Mouse (Mus musculus) limb, embryonic 12.5 days (tissue): ENCODE data around the gene Srbd1. TPM values are rescaled to one million over a fixed set of nuclear protein-coding genes. Genes with fewer than 3 reads are reported as not detected.
A peak's percentile ranks its signal among the peaks of the same experiment; 100 is the strongest.

Experiments
- ATAC-seq: fragments of 200-750 bp; cut with Nextera tagmentation; 2 replicates; pipeline ENCODE4 v1.8.0; 2017; ENCODE audit warnings: low read depth, moderate TSS enrichment; ENCODE audit not compliant: insufficient number of reproducible peaks, insufficient read depth, low FRiP score, low TSS enrichment
- H3K27ac ChIP-seq: fragments of 300-500 bp; sonication (generic); 2 replicates; pipeline ENCODE4 v1.5.1; 2016; ENCODE audit warnings: mild to moderate bottlenecking, moderate library complexity
- H3K27me3 ChIP-seq: fragments of 300-500 bp; sonication (generic); 2 replicates; pipeline ENCODE4 v1.6.1; 2016; ENCODE audit warnings: mild to moderate bottlenecking, moderate library complexity
- H3K36me3 ChIP-seq: fragments of 300-500 bp; sonication (generic); 2 replicates; pipeline ENCODE4 v1.6.1; 2016; ENCODE audit warnings: mild to moderate bottlenecking, moderate library complexity
- H3K4me1 ChIP-seq: fragments of 300-500 bp; sonication (generic); replicated peaks from 2 replicates; pipeline ENCODE4 v1.6.1; 2016
- H3K4me2 ChIP-seq: fragments of 300-500 bp; sonication (generic); 2 replicates; pipeline ENCODE4 v1.6.1; 2016; ENCODE audit warnings: mild to moderate bottlenecking, moderate library complexity
- H3K4me3 ChIP-seq: fragments of 300-500 bp; sonication (generic); replicated peaks from 2 replicates; pipeline ENCODE4 v1.5.1; 2016; ENCODE audit warnings: mild to moderate bottlenecking
- H3K9ac ChIP-seq: fragments of 300-500 bp; sonication (generic); replicated peaks from 2 replicates; pipeline ENCODE4 v1.6.1; 2016; ENCODE audit warnings: mild to moderate bottlenecking, moderate library complexity
- H3K9me3 ChIP-seq: fragments of 300-500 bp; sonication (generic); 2 replicates; pipeline ENCODE4 v1.6.1; 2016; ENCODE audit warnings: mild to moderate bottlenecking, moderate library complexity
- WGBS: fragments of 180-500 bp; shearing (Covaris S2); methylation state at CpG from one replicate; pipeline ENCODE4 v1.1.7; 2016; 5-methylcytosine and 5-hydroxymethylcytosine counted together
- polyA plus RNA-seq: library from polyadenylated mRNA; unstranded; fragments of >200 nt; fragmentation: Nextera tagmentation; extraction: Ambion mirVana; gene quantifications from 2 replicates; pipeline ENCODE4 v1.2.1, GENCODE M21; 2016

The Srbd1 gene
- polyA plus RNA-seq, result 23.8 and 26.5 TPM in 2 replicates

- H3K27ac ChIP-seq, result no peak within 1 kb of the TSS
These were observed at the start of gene Srbd1 for GRCm38 (mm10) chr17:86145079-86145951. Gene Srbd1 (minus strand): TSS chr17:86145175.

DNA sequence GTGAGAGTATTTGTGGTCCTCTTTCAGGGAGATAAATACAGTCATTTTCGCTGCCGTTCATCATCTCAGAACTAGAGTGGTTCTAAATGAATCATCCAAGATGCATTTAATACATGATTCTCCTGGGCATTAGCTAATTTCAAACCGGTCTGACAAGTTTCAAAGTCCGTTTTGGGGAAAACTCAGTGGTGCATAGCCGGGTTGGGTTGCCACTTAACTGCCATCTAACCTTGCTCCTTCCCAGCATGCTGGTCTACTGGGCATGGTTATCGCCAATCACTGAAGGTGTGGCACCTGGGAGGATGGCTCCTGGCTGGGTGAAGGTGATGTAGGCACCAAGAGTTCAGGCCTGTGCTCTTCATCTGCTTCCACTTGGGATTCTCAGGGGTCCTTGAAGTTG lies 49.0 kb upstream of the Srbd1 start:
- H3K9me3 ChIP-seq, result no peaks in the 10 kb centered on the region
- H3K27me3 ChIP-seq, result no peaks in the 10 kb centered on the region
- no peak overlapping the region for H3K4me3 ChIP-seq
- H3K4me1 ChIP-seq, result peaks cover 7% of the 10 kb centered on the region; the same call in 1 of the 2 replicates
- no peaks in the 10 kb centered on the region for H3K36me3 ChIP-seq
- H3K27ac ChIP-seq, result no peak overlapping the region
- no peak overlapping the region for H3K4me2 ChIP-seq
- no peak for ATAC-seq
- 92% methylated on average over 6 of the region's 6 CpGs for WGBS
- no peak overlapping the region for H3K9ac ChIP-seq

More at GRCm38 (mm10) chr17:86145079-86145951, at the start of gene Srbd1:
- Histone ChIP-seq H3K9ac (peak within 1 kb of the TSS; percentile 71), H3K4me3 (peak within 1 kb of the TSS; percentile 77), H3K27me3 (no peaks in the 10 kb centered on the region), H3K9me3 (no peaks in the 10 kb centered on the region), H3K4me2 (peak within 1 kb of the TSS; percentile 96), H3K36me3 (peaks cover 11% of the 10 kb centered on the region; the same call in 1 of the 2 replicates), H3K4me1 (peaks cover 11% of the 10 kb centered on the region)
- ATAC-seq, result peak; percentile 91
- 2% methylated on average over 38 of the region's 45 CpGs for WGBS

GRCm38 (mm10) chr17:86187777-86188176 lies 42.8 kb upstream of the Srbd1 start:
- H3K4me2 ChIP-seq, result no peak overlapping the region
- H3K4me1 ChIP-seq, result peaks cover 14% of the 10 kb centered on the region
- H3K9me3 ChIP-seq, result no peaks in the 10 kb centered on the region
- 88% methylated on average over 1 of the region's 1 CpGs for WGBS
- no peaks in the 10 kb centered on the region for H3K36me3 ChIP-seq
- ATAC-seq, result no peak
- no peaks in the 10 kb centered on the region for H3K27me3 ChIP-seq
- H3K27ac ChIP-seq, result no peak overlapping the region
- no peak overlapping the region for H3K9ac ChIP-seq
- no peak overlapping the region for H3K4me3 ChIP-seq

GRCm38 (mm10) chr17:86185584-86185983 lies 40.6 kb upstream of the Srbd1 start:
- no peak overlapping the region for H3K4me2 ChIP-seq
- no peak for ATAC-seq
- H3K27ac ChIP-seq, result no peak overlapping the region
- no peaks in the 10 kb centered on the region for H3K27me3 ChIP-seq
- 41% methylated on average over 7 of the region's 7 CpGs for WGBS
- H3K9me3 ChIP-seq, result no peaks in the 10 kb centered on the region
- H3K4me3 ChIP-seq, result no peak overlapping the region
- no peak overlapping the region for H3K9ac ChIP-seq
- H3K36me3 ChIP-seq, result no peaks in the 10 kb centered on the region
- peaks cover 7% of the 10 kb centered on the region for H3K4me1 ChIP-seq

GRCm38 (mm10) chr17:86184552-86185209 lies 39.7 kb upstream of the Srbd1 start:
- H3K27me3 ChIP-seq, result no peaks in the 10 kb centered on the region
- H3K9me3 ChIP-seq, result no peaks in the 10 kb centered on the region
- no peak overlapping the region for H3K27ac ChIP-seq
- 73% methylated on average over 9 of the region's 9 CpGs for WGBS
- H3K4me2 ChIP-seq, result no peak overlapping the region
- H3K4me3 ChIP-seq, result no peak overlapping the region
- peaks cover 7% of the 10 kb centered on the region for H3K4me1 ChIP-seq
- no peaks in the 10 kb centered on the region for H3K36me3 ChIP-seq
- no peak for ATAC-seq
- H3K9ac ChIP-seq, result no peak overlapping the region

- 50% methylated on average over 2 of the region's 2 CpGs for WGBS
- Histone ChIP-seq H3K4me3 (no peak overlapping the region), H3K9ac (no peak overlapping the region), H3K4me2 (no peak overlapping the region), H3K27ac (no peak overlapping the region), H3K9me3 (no peaks in the 10 kb centered on the region), H3K4me1 (peaks cover 7% of the 10 kb centered on the region), H3K27me3 (no peaks in the 10 kb centered on the region), H3K36me3 (no peaks in the 10 kb centered on the region)
- no peak for ATAC-seq
These were observed 38.8 kb upstream of the Srbd1 start for GRCm38 (mm10) chr17:86183788-86184187.

DNA sequence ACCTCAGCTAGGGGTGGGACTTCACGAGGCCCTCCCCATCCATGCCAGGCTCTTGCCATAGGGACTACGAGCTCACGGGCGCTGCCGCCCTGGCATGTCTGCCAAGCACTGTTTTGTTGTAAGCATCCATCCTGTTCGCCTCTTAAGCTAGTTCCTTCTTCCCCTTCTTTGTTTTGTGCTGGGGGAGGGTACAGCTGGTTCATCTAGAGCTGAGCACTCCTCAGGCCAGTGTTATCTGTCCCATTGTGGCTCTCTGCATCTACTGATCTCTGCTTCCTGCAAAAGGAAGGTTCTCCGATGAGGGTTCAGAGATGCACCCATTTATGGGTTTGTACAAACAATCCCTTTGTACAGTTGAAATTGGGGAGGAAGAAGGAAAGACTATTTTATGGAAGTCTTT lies 31.7 kb upstream of the Srbd1 start:
- Histone ChIP-seq H3K4me1 (peaks cover 21% of the 10 kb centered on the region), H3K36me3 (peaks cover 6% of the 10 kb centered on the region; the same call in 1 of the 2 replicates), H3K27ac (no peak overlapping the region), H3K9me3 (no peaks in the 10 kb centered on the region), H3K27me3 (no peaks in the 10 kb centered on the region), H3K4me2 (no peak overlapping the region), H3K9ac (no peak overlapping the region), H3K4me3 (no peak overlapping the region)
- 79% methylated on average over 7 of the region's 7 CpGs for WGBS
- ATAC-seq, result no peak

DNA sequence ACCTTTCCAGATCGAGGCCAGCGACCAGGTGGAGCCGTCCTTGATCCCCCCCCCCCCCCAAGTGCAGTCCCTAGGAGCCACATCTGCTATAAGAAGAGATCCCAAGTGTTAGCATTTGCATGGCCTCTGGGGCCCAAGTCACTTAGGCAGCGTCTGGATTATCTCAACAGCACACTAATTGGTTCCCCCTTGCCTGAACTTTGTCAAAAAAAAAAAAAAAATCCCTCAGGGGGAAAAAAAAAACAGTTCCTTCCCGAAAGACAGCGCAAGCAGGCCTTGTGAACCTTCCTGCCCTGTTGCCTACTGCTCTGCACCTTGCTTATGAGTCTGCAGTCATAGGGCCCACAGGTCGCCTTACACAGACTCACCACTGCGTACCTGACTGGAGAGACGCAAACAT lies 30.5 kb upstream of the Srbd1 start:
- peaks cover 24% of the 10 kb centered on the region for H3K4me1 ChIP-seq
- H3K4me2 ChIP-seq, result no peak overlapping the region
- no peak for ATAC-seq
- no peaks in the 10 kb centered on the region for H3K27me3 ChIP-seq
- H3K36me3 ChIP-seq, result peaks cover 6% of the 10 kb centered on the region; the same call in 1 of the 2 replicates
- WGBS, result 24% methylated on average over 9 of the region's 9 CpGs
- no peak overlapping the region for H3K27ac ChIP-seq
- no peak overlapping the region for H3K9ac ChIP-seq
- H3K9me3 ChIP-seq, result no peaks in the 10 kb centered on the region
- no peak overlapping the region for H3K4me3 ChIP-seq

- Histone ChIP-seq H3K4me1 (peaks cover 32% of the 10 kb centered on the region), H3K27ac (no peak overlapping the region), H3K36me3 (peaks cover 6% of the 10 kb centered on the region; the same call in 1 of the 2 replicates), H3K4me3 (peak overlapping the region; percentile 72; the same call in 1 of the 2 replicates), H3K27me3 (peaks cover 15% of the 10 kb centered on the region), H3K9me3 (no peaks in the 10 kb centered on the region), H3K4me2 (peak overlapping the region; percentile 92), H3K9ac (no peak overlapping the region)
- ATAC-seq, result no peak
- WGBS, result 61% methylated on average over 9 of the region's 9 CpGs
These were observed 25.4 kb upstream of the Srbd1 start for GRCm38 (mm10) chr17:86170164-86170958.

GRCm38 (mm10) chr17:86169092-86169491 lies 24.1 kb upstream of the Srbd1 start:
- peaks cover 6% of the 10 kb centered on the region; the same call in 1 of the 2 replicates for H3K36me3 ChIP-seq
- H3K4me3 ChIP-seq, result peak overlapping the region; percentile 72
- no peak for ATAC-seq
- no peak overlapping the region for H3K27ac ChIP-seq
- 15% methylated on average over 6 of the region's 6 CpGs for WGBS
- peak overlapping the region; percentile 81 for H3K9ac ChIP-seq
- peaks cover 30% of the 10 kb centered on the region for H3K4me1 ChIP-seq
- H3K9me3 ChIP-seq, result no peaks in the 10 kb centered on the region
- H3K27me3 ChIP-seq, result peaks cover 15% of the 10 kb centered on the region
- H3K4me2 ChIP-seq, result peak overlapping the region; percentile 92
